Mouse (Mus musculus) limb, embryonic 10.5 days (tissue): Measurements from ENCODE around the gene Rab3d. TPM values are rescaled to one million over a fixed set of nuclear protein-coding genes. Genes with fewer than 3 reads are reported as not detected.
A peak's percentile ranks its signal among the peaks of the same experiment; 100 is the strongest.

Experiments used
- DNase-seq: peaks from one replicate; pipeline ENCODE4 v3.0.0-alpha.2; 2017; ENCODE audit warnings: low spot score
- H3K27ac ChIP-seq: fragments of 300-500 bp; sonication (generic); 2 replicates; pipeline ENCODE4 v1.5.1; 2016; ENCODE audit warnings: mild to moderate bottlenecking
- H3K27me3 ChIP-seq: fragments of 300-500 bp; sonication (generic); 2 replicates; pipeline ENCODE4 v1.6.1; 2016; ENCODE audit warnings: low read depth, mild to moderate bottlenecking; ENCODE audit not compliant: poor library complexity, severe bottlenecking
- H3K36me3 ChIP-seq: fragments of 300-500 bp; sonication (generic); 2 replicates; pipeline ENCODE4 v1.6.1; 2016; ENCODE audit warnings: mild to moderate bottlenecking, moderate library complexity
- H3K4me1 ChIP-seq: fragments of 300-500 bp; sonication (generic); 2 replicates; pipeline ENCODE4 v1.6.1; 2016
- H3K4me3 ChIP-seq: fragments of 300-500 bp; sonication (generic); 2 replicates; pipeline ENCODE4 v1.5.1; 2016; ENCODE audit warnings: mild to moderate bottlenecking, moderate library complexity
- H3K9me3 ChIP-seq: fragments of 300-500 bp; sonication (generic); replicated peaks from 2 replicates; pipeline ENCODE4 v1.6.1; 2016; ENCODE audit warnings: mild to moderate bottlenecking
- WGBS: fragments of 180-500 bp; shearing (Covaris S2); methylation state at CpG from one replicate; pipeline ENCODE4 v1.1.7; 2016; 5-methylcytosine and 5-hydroxymethylcytosine counted together
- polyA plus RNA-seq: library from polyadenylated mRNA; unstranded; fragments of >200 nt; fragmentation: Nextera tagmentation; extraction: Ambion mirVana; gene quantifications from 2 replicates; pipeline ENCODE4 v1.2.1, GENCODE M21; 2016

Rab3d gene
- polyA plus RNA-seq = 2.7 and 5.0 TPM in 2 replicates

GRCm38 (mm10) chr9:21918035-21918592 is at the start of gene Rab3d:
Gene Rab3d, minus strand, starts transcription at chr9:21918192.
- WGBS = under 1% methylated on average over 36 of the region's 36 CpGs
- Histone ChIP-seq H3K4me1 (peaks cover 15% of the 10 kb centered on the region), H3K27ac (peak within 1 kb of the TSS; percentile 58)

GRCm38 (mm10) chr9:21963417-21963816 is 45.4 kb upstream of the Rab3d start, which contains the start of gene Epor:
Gene Epor, minus strand, starts transcription at chr9:21963506.
- 24% methylated on average over 8 of the region's 8 CpGs for WGBS
- Histone ChIP-seq H3K36me3 (peaks cover 7% of the 10 kb centered on the region; the same call in 1 of the 2 replicates), H3K9me3 (no peaks in the 10 kb centered on the region), H3K4me1 (peaks cover 46% of the 10 kb centered on the region), H3K4me3 (peak within 1 kb of the TSS; percentile 54), H3K27me3 (peaks cover 59% of the 10 kb centered on the region), H3K27ac (peak within 1 kb of the TSS; percentile 72)
- peak; percentile 59 for DNase-seq

More at GRCm38 (mm10) chr9:21918035-21918592, at the start of gene Rab3d:
- Histone ChIP-seq H3K36me3 (no peaks in the 10 kb centered on the region), H3K9me3 (no peaks in the 10 kb centered on the region), H3K4me3 (peak within 1 kb of the TSS; percentile 64), H3K27me3 (peaks cover 41% of the 10 kb centered on the region)
- DNase-seq = peak; percentile 97

- Histone ChIP-seq H3K9me3 (no peaks in the 10 kb centered on the region), H3K4me3 (peak overlapping the region; percentile 54), H3K36me3 (peaks cover 12% of the 10 kb centered on the region), H3K27me3 (peaks cover 61% of the 10 kb centered on the region), H3K4me1 (peaks cover 42% of the 10 kb centered on the region), H3K27ac (peak overlapping the region; percentile 72)
- peak; percentile 78 for DNase-seq
- WGBS = 3% methylated on average over 34 of the region's 34 CpGs
Observed at GRCm38 (mm10) chr9:21962416-21963059, 44.5 kb upstream of the Rab3d start.

- under 1% methylated on average over 15 of the region's 15 CpGs for WGBS
- H3K4me1 ChIP-seq = peaks cover 42% of the 10 kb centered on the region
- H3K36me3 ChIP-seq = peaks cover 16% of the 10 kb centered on the region
- H3K4me3 ChIP-seq = peak overlapping the region; percentile 54
- H3K27ac ChIP-seq = peak overlapping the region; percentile 72
- H3K9me3 ChIP-seq = no peaks in the 10 kb centered on the region
- peak; percentile 63 for DNase-seq
- H3K27me3 ChIP-seq = peaks cover 61% of the 10 kb centered on the region
Observed at GRCm38 (mm10) chr9:21962010-21962409, 44.0 kb upstream of the Rab3d start.

- DNase-seq = peak; percentile 52
- H3K4me3 ChIP-seq = peak overlapping the region; percentile 54
- peaks cover 16% of the 10 kb centered on the region for H3K36me3 ChIP-seq
- peak overlapping the region; percentile 72 for H3K27ac ChIP-seq
- WGBS = 1% methylated on average over 35 of the region's 35 CpGs
- H3K4me1 ChIP-seq = peaks cover 45% of the 10 kb centered on the region
- peaks cover 61% of the 10 kb centered on the region for H3K27me3 ChIP-seq
- H3K9me3 ChIP-seq = no peaks in the 10 kb centered on the region
Observed at GRCm38 (mm10) chr9:21961366-21961980, 43.5 kb upstream of the Rab3d start.

GRCm38 (mm10) chr9:21960558-21961208 is 42.7 kb upstream of the Rab3d start:
- H3K27ac ChIP-seq = no peak overlapping the region

GRCm38 (mm10) chr9:21960135-21960534 is 42.1 kb upstream of the Rab3d start:
- peak overlapping the region; percentile 54 for H3K4me3 ChIP-seq
- peaks cover 16% of the 10 kb centered on the region for H3K36me3 ChIP-seq
- H3K4me1 ChIP-seq = peaks cover 49% of the 10 kb centered on the region
- no peaks in the 10 kb centered on the region for H3K9me3 ChIP-seq
- H3K27me3 ChIP-seq = peaks cover 61% of the 10 kb centered on the region
- WGBS = 43% methylated on average over 9 of the region's 9 CpGs
- H3K27ac ChIP-seq = no peak overlapping the region
- DNase-seq = no peak

More at GRCm38 (mm10) chr9:21960558-21961208, 42.7 kb upstream of the Rab3d start:
- H3K9me3 ChIP-seq = no peaks in the 10 kb centered on the region
- peaks cover 61% of the 10 kb centered on the region for H3K27me3 ChIP-seq
- peak; percentile 62 for DNase-seq
- H3K4me3 ChIP-seq = peak overlapping the region; percentile 54
- H3K36me3 ChIP-seq = peaks cover 16% of the 10 kb centered on the region
- WGBS = 7% methylated on average over 26 of the region's 26 CpGs
- peaks cover 49% of the 10 kb centered on the region for H3K4me1 ChIP-seq

- no peak for DNase-seq
- WGBS = 88% methylated on average over 7 of the region's 7 CpGs
- H3K36me3 ChIP-seq = peaks cover 16% of the 10 kb centered on the region
- no peaks in the 10 kb centered on the region for H3K9me3 ChIP-seq
- H3K27me3 ChIP-seq = peaks cover 60% of the 10 kb centered on the region
- H3K27ac ChIP-seq = no peak overlapping the region
- H3K4me3 ChIP-seq = no peak overlapping the region
- peaks cover 51% of the 10 kb centered on the region for H3K4me1 ChIP-seq
Observed at GRCm38 (mm10) chr9:21959244-21959643, 41.3 kb upstream of the Rab3d start.

- WGBS = 89% methylated on average over 5 of the region's 5 CpGs
- peaks cover 52% of the 10 kb centered on the region for H3K27me3 ChIP-seq
- peaks cover 50% of the 10 kb centered on the region for H3K4me1 ChIP-seq
- no peak for DNase-seq
- peaks cover 16% of the 10 kb centered on the region for H3K36me3 ChIP-seq
- H3K27ac ChIP-seq = no peak overlapping the region
- no peaks in the 10 kb centered on the region for H3K9me3 ChIP-seq
- H3K4me3 ChIP-seq = no peak overlapping the region
Observed at GRCm38 (mm10) chr9:21958372-21958771, 40.4 kb upstream of the Rab3d start.

- Histone ChIP-seq H3K9me3 (no peaks in the 10 kb centered on the region), H3K4me1 (peaks cover 25% of the 10 kb centered on the region), H3K27me3 (peaks cover 25% of the 10 kb centered on the region), H3K27ac (peak within 1 kb of the TSS; percentile 95), H3K36me3 (peaks cover 16% of the 10 kb centered on the region), H3K4me3 (peak within 1 kb of the TSS; percentile 79)
- WGBS = under 1% methylated on average over 54 of the region's 54 CpGs
- peak; percentile 93 for DNase-seq
Observed at GRCm38 (mm10) chr9:21955570-21956281, 37.7 kb upstream of the Rab3d start, which contains the start of gene Swsap1. Gene Swsap1, plus strand, starts transcription at chr9:21955755.

GRCm38 (mm10) chr9:21955225-21955569 is 37.2 kb upstream of the Rab3d start:
- WGBS = 3% methylated on average over 18 of the region's 18 CpGs
- Histone ChIP-seq H3K4me1 (peaks cover 19% of the 10 kb centered on the region), H3K9me3 (no peaks in the 10 kb centered on the region), H3K36me3 (peaks cover 16% of the 10 kb centered on the region), H3K27ac (peak overlapping the region; percentile 95), H3K27me3 (peaks cover 20% of the 10 kb centered on the region), H3K4me3 (peak overlapping the region; percentile 79)
- DNase-seq = no peak

GRCm38 (mm10) chr9:21954635-21955034 is 36.6 kb upstream of the Rab3d start:
- Histone ChIP-seq H3K36me3 (peaks cover 16% of the 10 kb centered on the region), H3K27me3 (peaks cover 14% of the 10 kb centered on the region), H3K4me1 (peaks cover 15% of the 10 kb centered on the region), H3K9me3 (no peaks in the 10 kb centered on the region), H3K27ac (no peak overlapping the region), H3K4me3 (no peak overlapping the region)
- WGBS = 82% methylated on average over 3 of the region's 3 CpGs
- no peak for DNase-seq
